Mouse (Mus musculus) adrenal gland, adult 18-20 months (tissue): ENCODE results near the gene Ssh3. TPM values are rescaled to one million over a fixed set of nuclear protein-coding genes. Genes with fewer than 3 reads are reported as not detected.
A peak's percentile ranks its signal among the peaks of the same experiment; 100 is the strongest.

ENCODE experiments used
- DNase-seq, 2 experiments: peaks; one replicate each; pipeline ENCODE4 v3.0.0; 2021 to 2022; ENCODE audit warnings: low spot score in 2 of 2
- microRNA-seq, 2 experiments: library from miRNA; unstranded; fragments of <30 nt; microRNA quantifications; one replicate each; pipeline ENCODE4 v1.2.0; 2021; ENCODE audit warnings: borderline number of aligned reads in 2 of 2
- total RNA-seq, 2 experiments: library from RNA; stranded (reverse); gene quantifications; 1 replicate in 1 of 2; 2 replicates in 1 of 2; pipeline ENCODE4 v1.2.3; 2021

Gene Ssh3
- total RNA-seq, 2 experiments from 2014 or later: 23.7 to 31.6 TPM

- no peak for DNase-seq
These were observed 50.2 kb downstream of the Ssh3 start for GRCm38 (mm10) chr19:4218784-4219183.

DNA sequence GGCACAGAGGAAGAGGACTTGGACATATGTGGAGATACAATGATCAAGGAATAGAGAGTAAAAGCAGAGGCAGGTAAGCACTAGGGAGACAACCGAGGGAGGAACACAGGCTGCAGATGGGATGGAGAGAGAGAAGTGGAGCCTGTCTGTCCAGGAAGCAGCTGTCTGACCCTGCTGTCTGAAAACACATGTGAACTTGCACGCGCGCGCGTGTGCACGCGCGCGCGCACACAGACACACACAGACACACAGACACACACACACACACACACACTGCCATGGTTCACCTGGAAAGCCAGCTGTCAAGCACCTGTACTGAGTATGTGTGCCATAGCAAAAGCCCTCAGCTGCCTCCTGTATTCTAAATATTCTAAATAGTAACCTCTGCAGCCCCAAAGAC is 50.7 kb downstream of the Ssh3 start:
- no peak for DNase-seq

- DNase-seq: no peak
These were observed 51.1 kb downstream of the Ssh3 start for GRCm38 (mm10) chr19:4217855-4218254.

- no peak for DNase-seq
These were observed 51.8 kb downstream of the Ssh3 start for GRCm38 (mm10) chr19:4217140-4217539.

GRCm38 (mm10) chr19:4216041-4216685 is 52.8 kb downstream of the Ssh3 start:
- DNase-seq: peak in 1 of 2 experiments; percentile 36

DNA sequence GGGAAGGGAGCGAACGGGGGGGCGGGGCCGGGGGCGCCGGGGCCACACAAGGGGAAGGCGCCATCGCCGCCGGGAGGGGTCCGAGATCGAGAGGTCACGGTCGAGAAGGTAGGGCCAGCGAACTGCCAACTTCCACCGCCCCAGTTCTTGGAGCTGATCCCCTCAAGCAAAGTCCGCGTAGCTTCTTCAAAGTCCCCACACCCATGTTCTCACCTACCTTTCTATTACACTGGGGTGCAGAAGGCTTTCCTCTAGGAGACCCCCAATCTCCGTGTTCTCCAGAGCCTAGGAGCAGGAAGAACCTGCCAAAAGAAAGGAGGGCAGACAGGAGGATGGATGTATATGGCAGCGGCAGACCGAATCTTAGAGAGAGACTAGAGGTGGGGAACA is 53.5 kb downstream of the Ssh3 start:
- no peak for DNase-seq

DNA sequence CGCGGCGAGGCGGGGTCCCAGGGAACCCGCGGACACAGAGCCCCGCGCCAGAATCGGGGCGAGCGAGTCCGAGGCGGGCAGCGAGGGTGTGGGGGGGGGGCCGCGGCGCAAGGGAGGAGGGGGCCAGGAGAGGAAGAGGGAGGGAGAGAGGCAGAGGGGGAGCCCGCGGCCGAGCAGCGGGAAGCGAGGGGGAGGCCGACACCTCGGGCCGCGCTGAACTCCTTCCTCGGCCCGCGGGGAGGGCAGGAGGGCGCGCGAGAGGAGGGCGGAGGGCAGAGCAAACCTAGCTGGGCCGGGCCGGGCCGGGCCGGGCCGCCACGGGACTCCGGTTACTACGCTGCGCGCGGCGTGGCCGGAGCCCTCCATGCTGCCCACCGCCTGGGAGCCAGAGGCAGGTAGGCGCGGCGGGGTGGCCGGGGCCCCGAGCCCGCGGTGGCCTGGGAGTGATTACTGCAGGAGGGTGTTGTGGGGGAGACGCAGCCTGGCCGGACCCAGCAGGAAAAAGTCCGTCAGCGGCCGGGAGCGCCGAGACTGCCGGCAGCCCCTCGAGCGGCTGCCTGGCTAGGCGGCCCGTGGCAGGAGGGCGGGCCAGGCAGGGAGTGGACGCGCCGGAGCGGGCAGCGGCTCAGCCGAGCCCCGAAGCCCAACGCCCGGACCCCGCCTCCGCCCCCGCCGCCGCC is 54.1 kb downstream of the Ssh3 start:
- DNase-seq: peak in 1 of 2 experiments; percentile 49

- peak in 1 of 2 experiments; percentile 59 for DNase-seq
These were observed 54.8 kb downstream of the Ssh3 start, which contains the start of the genes Clcf1 and AC109138.7 for GRCm38 (mm10) chr19:4214071-4214770. TSS of gene Clcf1 (plus strand) at chr19:4214238. TSS of gene AC109138.7 (plus strand) at chr19:4214357.

DNA sequence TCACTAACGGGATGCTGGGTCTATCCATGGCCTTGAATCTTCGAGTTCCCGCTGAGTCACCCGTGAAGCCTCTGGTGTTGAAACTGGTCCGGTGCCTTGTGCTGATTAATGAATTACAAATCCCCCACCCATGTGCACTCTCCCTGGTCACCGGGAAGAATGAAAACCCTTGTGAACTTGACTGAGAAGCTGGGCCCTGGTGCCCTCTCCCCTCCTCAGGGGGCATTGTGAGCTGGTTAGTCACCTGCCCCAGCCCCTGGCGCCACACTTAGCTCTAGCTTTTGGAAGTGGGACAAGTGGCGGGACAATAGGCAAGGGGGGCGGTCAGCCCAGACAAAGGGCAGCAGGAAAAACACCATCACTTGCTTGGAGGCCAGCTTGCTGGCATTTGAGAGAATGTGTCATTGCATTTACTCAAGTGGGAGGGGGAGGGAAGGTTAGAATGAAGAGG is 55.4 kb downstream of the Ssh3 start:
- peak in 1 of 2 experiments; percentile 50 for DNase-seq

DNA sequence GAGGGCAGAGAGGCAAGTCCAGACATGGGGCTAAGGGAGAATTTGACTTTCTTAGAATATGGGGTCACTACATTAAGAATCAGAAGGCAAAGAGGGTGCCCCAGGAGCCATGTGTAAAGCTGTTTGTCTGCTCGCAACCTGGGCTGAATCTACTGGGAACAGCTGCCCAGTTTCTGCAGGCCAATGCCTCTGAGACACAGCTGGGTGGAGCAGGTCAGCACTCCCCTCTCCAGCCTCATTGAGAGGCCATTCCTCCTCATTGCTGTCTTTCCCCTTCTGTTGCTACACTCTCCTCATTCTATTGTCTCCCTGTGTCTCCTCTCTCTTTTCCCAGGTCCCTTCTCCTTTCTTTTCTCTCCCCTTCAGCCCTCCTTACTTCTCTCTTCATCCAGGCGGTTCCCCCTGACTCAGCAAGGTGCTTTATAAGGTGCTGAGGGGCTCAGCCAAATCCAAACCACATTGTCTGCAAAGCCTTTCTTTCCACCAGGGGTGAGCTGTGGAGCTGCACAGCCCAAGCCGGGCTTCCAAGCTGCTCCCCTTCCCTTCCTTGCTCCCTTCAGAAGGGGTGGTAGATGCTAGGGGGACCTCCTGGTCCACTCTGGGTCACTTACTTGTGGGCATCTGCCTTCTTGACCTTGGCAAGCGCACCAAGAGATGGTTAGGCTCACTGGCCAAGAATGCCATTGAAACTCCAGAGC is 56.9 kb downstream of the Ssh3 start:
- no peak for DNase-seq

Small RNAs within 50 kb of the gene (microRNA-seq; reads per million reads assigned to microRNA genes)
- 0 reads per million in 2 experiments for gene Gm26115
- 2.4 to 4.3 reads per million in 2 experiments for gene Mir6985

Other genes with a start within 250 kb of the Ssh3 start
- 100 to 1,000 TPM; 392 to 420 TPM for gene Gstp1, start 231.2 kb downstream of the Ssh3 start, total RNA-seq
- gene Gstp2, start 223.2 kb downstream of the Ssh3 start, total RNA-seq: 10 to 100 TPM; 50.2 to 66.1 TPM
- gene Gstp3, start 209.6 kb downstream of the Ssh3 start, total RNA-seq: 1 to 10 TPM; 2.0 to 2.1 TPM
- gene Cabp2, start 187.6 kb downstream of the Ssh3 start, total RNA-seq: not detected
- gene Cdk2ap2, start 172.0 kb downstream of the Ssh3 start, total RNA-seq: 100 to 1,000 TPM; 125 to 147 TPM
- gene Pitpnm1, start 169.2 kb downstream of the Ssh3 start, total RNA-seq: 100 to 1,000 TPM in 1 of 2 experiments, 10 to 100 TPM in 1; 85.6 to 115 TPM
- gene Aip, start 143.3 kb downstream of the Ssh3 start, total RNA-seq: 100 to 1,000 TPM; 119 to 121 TPM
- gene Gpr152, start 129.4 kb downstream of the Ssh3 start, total RNA-seq: not detected
- under 1 TPM; 0.16 to 0.60 TPM for gene Cabp4, start 125.1 kb downstream of the Ssh3 start, total RNA-seq
- gene Coro1b, start 120.6 kb downstream of the Ssh3 start, total RNA-seq: 100 to 1,000 TPM; 145 to 150 TPM
- gene Ptprcap, start 115.6 kb downstream of the Ssh3 start, total RNA-seq: 1 to 10 TPM; 3.2 to 3.3 TPM
- 10 to 100 TPM; 30.2 to 36.3 TPM for gene Rps6kb2, start 105.8 kb downstream of the Ssh3 start, total RNA-seq
- gene Carns1, start 93.7 kb downstream of the Ssh3 start, total RNA-seq: 1 to 10 TPM; 3.2 to 3.5 TPM
- 1 to 10 TPM; 1.1 to 1.6 TPM for gene Tbc1d10c, start 77.9 kb downstream of the Ssh3 start, total RNA-seq
- 100 to 1,000 TPM; 353 to 384 TPM for gene Ppp1ca, start 77.1 kb downstream of the Ssh3 start, total RNA-seq
- gene Rad9a, start 67.5 kb downstream of the Ssh3 start, total RNA-seq: 1 to 10 TPM; 7.5 to 9.0 TPM
- gene Clcf1, start 54.9 kb downstream of the Ssh3 start, total RNA-seq: 10 to 100 TPM in 1 of 2 experiments, 1 to 10 TPM in 1; 7.9 to 11.1 TPM
- gene AC109138.7, start 54.8 kb downstream of the Ssh3 start, total RNA-seq: not detected
- 10 to 100 TPM; 41.0 to 44.4 TPM for gene Pold4, start 37.3 kb downstream of the Ssh3 start, total RNA-seq
- gene Ankrd13d, start 14.0 kb upstream of the Ssh3 start, total RNA-seq: 1 to 10 TPM; 3.2 to 5.0 TPM
- gene Grk2, start 37.0 kb upstream of the Ssh3 start, total RNA-seq: 10 to 100 TPM; 55.9 to 62.9 TPM
- 100 to 1,000 TPM; 108 to 132 TPM for gene Kdm2a, start 129.1 kb upstream of the Ssh3 start, total RNA-seq
- 10 to 100 TPM; 19.1 to 25.8 TPM for gene Rhod, start 170.3 kb upstream of the Ssh3 start, total RNA-seq
- gene Syt12, start 208.3 kb upstream of the Ssh3 start, total RNA-seq: 10 to 100 TPM; 64.3 to 94.0 TPM
- 100 to 1,000 TPM in 1 of 2 experiments, 10 to 100 TPM in 1; 42.0 to 133 TPM for gene 2010003K11Rik, start 229.4 kb upstream of the Ssh3 start, total RNA-seq
- 100 to 1,000 TPM; 622 to 707 TPM for gene Pcx, start 241.3 kb upstream of the Ssh3 start, total RNA-seq